Comparison of ENCODE assay signal across 33 mouse cellular contexts in the genomic region with DNA sequence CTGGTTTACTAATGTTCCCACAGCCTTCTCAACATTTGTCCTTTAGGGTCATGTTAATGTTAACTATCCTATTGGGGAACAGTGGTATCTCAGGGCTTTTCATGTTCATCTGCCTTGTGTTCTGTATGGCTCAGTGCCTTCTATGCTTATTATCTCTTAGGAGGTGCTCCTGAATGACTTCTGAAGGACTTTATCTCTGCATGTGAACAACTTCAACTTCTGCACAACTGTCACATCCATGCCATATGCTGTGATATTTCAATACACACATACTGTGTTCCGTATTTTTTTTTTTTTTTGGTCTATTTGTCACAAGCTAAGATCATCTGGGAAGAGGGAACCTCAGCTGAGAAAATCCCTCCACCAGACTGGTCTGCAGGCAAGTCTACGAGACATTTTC.
"Had no signal": no experiment of that assay in that cellular context is flagged by ENCODE, and none has a peak within 500 bp of the region (broad histone marks: within the 10 kb centered on the region; RNA-seq: fewer than 3 reads in every experiment).

No protein-coding gene starts in this region.

- H3K4me3 ChIP-seq: heart, embryonic 10.5 days; heart, embryonic 12.5 days; heart, embryonic 13.5 days; heart, embryonic 15.5 days; hindbrain, embryonic 10.5 days; hindbrain, embryonic 12.5 days; hindbrain, embryonic 13.5 days; hindbrain, embryonic 15.5 days; intestine, embryonic 15.5 days; kidney, embryonic 15.5 days; layer of hippocampus, adult 2 months had no signal

- H3K27me3 ChIP-seq: heart, embryonic 13.5 days; heart, embryonic 15.5 days; hindbrain, embryonic 13.5 days; hindbrain, embryonic 15.5 days; intestine, embryonic 15.5 days; kidney, embryonic 15.5 days had no signal

- DNase-seq: heart, postnatal 10 days; heart, postnatal 14 days; heart, postnatal 36 days; heart, postnatal 4 days; kidney, adult 18-20 months; kidney, adult 2 months; kidney, adult 8-10 months; kidney, adult 9 months; kidney, postnatal 10 days; kidney, postnatal 14 days; kidney, postnatal 25 days; kidney, postnatal 36 days; kidney, postnatal 4 days; layer of hippocampus, adult 9-11 months; layer of hippocampus, postnatal 36 days had no signal

- H3K9ac ChIP-seq: heart, embryonic 12.5 days; heart, embryonic 13.5 days; heart, embryonic 15.5 days; hindbrain, embryonic 12.5 days; hindbrain, embryonic 13.5 days; hindbrain, embryonic 14.5 days; hindbrain, embryonic 15.5 days; intestine, embryonic 15.5 days; kidney, embryonic 15.5 days had no signal

- H3K36me3 ChIP-seq: heart, embryonic 10.5 days; heart, embryonic 12.5 days; heart, embryonic 13.5 days; heart, embryonic 15.5 days; hindbrain, embryonic 10.5 days; hindbrain, embryonic 12.5 days; hindbrain, embryonic 13.5 days; hindbrain, embryonic 15.5 days; intestine, embryonic 15.5 days; kidney, embryonic 15.5 days had no signal

- H3K27ac ChIP-seq: heart, embryonic 10.5 days; heart, embryonic 13.5 days; heart, embryonic 15.5 days; hindbrain, embryonic 10.5 days; hindbrain, embryonic 12.5 days; hindbrain, embryonic 13.5 days; hindbrain, embryonic 14.5 days; hindbrain, embryonic 15.5 days; hindbrain, postnatal 0 days; intestine, embryonic 15.5 days; kidney, embryonic 15.5 days; kidney, postnatal 0 days; layer of hippocampus, adult 2 months had no signal

- H3K4me1 ChIP-seq: heart, embryonic 10.5 days; heart, embryonic 12.5 days; heart, embryonic 13.5 days; heart, embryonic 15.5 days; hindbrain, embryonic 12.5 days; hindbrain, embryonic 13.5 days; hindbrain, embryonic 15.5 days; intestine, embryonic 15.5 days had no signal

- H3K9me3 ChIP-seq: heart, embryonic 12.5 days; heart, embryonic 15.5 days; hindbrain, embryonic 10.5 days; hindbrain, embryonic 12.5 days; hindbrain, embryonic 13.5 days; intestine, embryonic 15.5 days; kidney, embryonic 15.5 days had no signal

- ATAC-seq: hindbrain, embryonic 16.5 days; hindbrain, postnatal 0 days; inflammation-experienced regulatory T-cells, adult 6 months; intestine, embryonic 15.5 days; intestine, embryonic 16.5 days; intestine, postnatal 0 days had no signal
